Mouse (Mus musculus) liver, embryonic 13.5 days (tissue): ENCODE results near the gene Gm44973. TPM values are rescaled to one million over a fixed set of nuclear protein-coding genes. Genes with fewer than 3 reads are reported as not detected.
A peak's percentile ranks its signal among the peaks of the same experiment; 100 is the strongest.

Experiments
- ATAC-seq: fragments of 200-750 bp; cut with Nextera tagmentation; 2 replicates; pipeline ENCODE4 v1.8.0; 2017; ENCODE audit warnings: low read depth, mild to moderate bottlenecking, moderate number of reproducible peaks, moderate library complexity
- DNase-seq: peaks from one replicate; pipeline ENCODE4 v3.0.0; 2022
- H3K27ac ChIP-seq: fragments of 300-500 bp; sonication (generic); 2 replicates; pipeline ENCODE4 v1.5.1; 2015; ENCODE audit warnings: moderate library complexity, mild to moderate bottlenecking, inconsistent platforms
- H3K27me3 ChIP-seq: fragments of 300-500 bp; sonication (generic); 2 replicates; pipeline ENCODE4 v1.6.1; 2015; ENCODE audit warnings: mild to moderate bottlenecking, inconsistent platforms
- H3K36me3 ChIP-seq: fragments of 300-500 bp; sonication (generic); 2 replicates; pipeline ENCODE4 v1.6.1; 2015; ENCODE audit warnings: mild to moderate bottlenecking, inconsistent platforms
- H3K4me1 ChIP-seq: fragments of 300-500 bp; sonication (generic); replicated peaks from 2 replicates; pipeline ENCODE4 v1.6.1; 2015; ENCODE audit warnings: inconsistent platforms
- H3K4me2 ChIP-seq: fragments of 300-500 bp; sonication (generic); 2 replicates; pipeline ENCODE4 v1.6.1; 2015; ENCODE audit warnings: inconsistent platforms, mild to moderate bottlenecking, moderate library complexity
- H3K4me3 ChIP-seq: fragments of 300-500 bp; sonication (generic); replicated peaks from 2 replicates; pipeline ENCODE4 v1.5.1; 2015; ENCODE audit warnings: mild to moderate bottlenecking, inconsistent platforms
- H3K9ac ChIP-seq: fragments of 300-500 bp; sonication (generic); 2 replicates; pipeline ENCODE4 v1.6.1; 2015; ENCODE audit warnings: mild to moderate bottlenecking, inconsistent platforms
- H3K9me3 ChIP-seq: fragments of 300-500 bp; sonication (generic); replicated peaks from 2 replicates; pipeline ENCODE4 v1.6.1; 2016; ENCODE audit warnings: inconsistent platforms
- WGBS: fragments of 180-500 bp; shearing (Covaris S2); methylation state at CpG from one replicate; pipeline ENCODE4 v1.1.7; 2015; ENCODE audit not compliant: insufficient replicate concordance; 5-methylcytosine and 5-hydroxymethylcytosine counted together
- polyA plus RNA-seq: library from polyadenylated mRNA; unstranded; fragments of >200 nt; fragmentation: Nextera tagmentation; extraction: Ambion mirVana; gene quantifications from 2 replicates; pipeline ENCODE4 v1.2.1, GENCODE M21; 2015

Gm44973 gene
- polyA plus RNA-seq, 1 experiment from 2014 or later = 1.1 TPM

- Histone ChIP-seq H3K27me3 (peaks cover 100% of the 10 kb centered on the region), H3K9ac (no peak overlapping the region; the same call in 1 of the 2 replicates), H3K9me3 (no peaks in the 10 kb centered on the region), H3K36me3 (no peaks in the 10 kb centered on the region), H3K27ac (no peak overlapping the region), H3K4me2 (peak overlapping the region; percentile 71), H3K4me1 (peaks cover 32% of the 10 kb centered on the region), H3K4me3 (peak overlapping the region; percentile 63)
- no peak for ATAC-seq
- 12% methylated on average over 32 of the region's 32 CpGs for WGBS
- no peak for DNase-seq
These were observed 38.3 kb downstream of the Gm44973 start for GRCm38 (mm10) chr7:5053456-5054179.

GRCm38 (mm10) chr7:5056651-5057263 lies 41.5 kb downstream of the Gm44973 start:
- DNase-seq (no peak), ATAC-seq (no peak)
- H3K27me3 ChIP-seq = peaks cover 78% of the 10 kb centered on the region
- H3K4me3 ChIP-seq = peak overlapping the region; percentile 40
- peaks cover 44% of the 10 kb centered on the region for H3K4me1 ChIP-seq
- WGBS = 5% methylated on average over 49 of the region's 55 CpGs
- H3K9ac ChIP-seq = no peak overlapping the region
- H3K9me3 ChIP-seq = no peaks in the 10 kb centered on the region
- H3K27ac ChIP-seq = no peak overlapping the region
- H3K36me3 ChIP-seq = no peaks in the 10 kb centered on the region
- H3K4me2 ChIP-seq = peak overlapping the region; percentile 55

- peaks cover 37% of the 10 kb centered on the region for H3K4me1 ChIP-seq
- H3K27me3 ChIP-seq = peaks cover 72% of the 10 kb centered on the region
- no peak overlapping the region for H3K27ac ChIP-seq
- H3K36me3 ChIP-seq = no peaks in the 10 kb centered on the region
- no peak overlapping the region for H3K9ac ChIP-seq
- WGBS = 31% methylated on average over 8 of the region's 8 CpGs
- DNase-seq = no peak
- no peaks in the 10 kb centered on the region for H3K9me3 ChIP-seq
- peak overlapping the region; percentile 55 for H3K4me2 ChIP-seq
- no peak for ATAC-seq
- no peak overlapping the region; the same call in 1 of the 2 replicates for H3K4me3 ChIP-seq
These were observed 42.1 kb downstream of the Gm44973 start for GRCm38 (mm10) chr7:5057381-5057780.

- no peak for ATAC-seq
- DNase-seq = no peak
- H3K36me3 ChIP-seq = no peaks in the 10 kb centered on the region
- H3K4me2 ChIP-seq = no peak overlapping the region
- no peak overlapping the region for H3K4me3 ChIP-seq
- H3K9me3 ChIP-seq = no peaks in the 10 kb centered on the region
- 23% methylated on average over 11 of the region's 11 CpGs for WGBS
- no peak overlapping the region for H3K27ac ChIP-seq
- H3K4me1 ChIP-seq = peaks cover 34% of the 10 kb centered on the region
- H3K27me3 ChIP-seq = peaks cover 67% of the 10 kb centered on the region
- H3K9ac ChIP-seq = no peak overlapping the region
These were observed 42.5 kb downstream of the Gm44973 start for GRCm38 (mm10) chr7:5057804-5058203.

- no peak for ATAC-seq
- peaks cover 33% of the 10 kb centered on the region for H3K4me1 ChIP-seq
- H3K4me3 ChIP-seq = no peak overlapping the region
- no peaks in the 10 kb centered on the region; the same call in 1 of the 2 replicates for H3K36me3 ChIP-seq
- WGBS = 77% methylated on average over 1 of the region's 1 CpGs
- no peak overlapping the region for H3K27ac ChIP-seq
- no peak for DNase-seq
- H3K9me3 ChIP-seq = no peaks in the 10 kb centered on the region
- no peak overlapping the region for H3K4me2 ChIP-seq
- H3K9ac ChIP-seq = no peak overlapping the region
- H3K27me3 ChIP-seq = peaks cover 59% of the 10 kb centered on the region
These were observed 43.3 kb downstream of the Gm44973 start for GRCm38 (mm10) chr7:5058631-5059030.

- DNase-seq (no peak), ATAC-seq (no peak)
- Histone ChIP-seq H3K4me2 (peak overlapping the region; percentile 98), H3K9ac (peak overlapping the region; percentile 92; the same call in 1 of the 2 replicates), H3K4me3 (no peak overlapping the region), H3K4me1 (peaks cover 35% of the 10 kb centered on the region), H3K36me3 (peaks cover 4% of the 10 kb centered on the region; the same call in 1 of the 2 replicates), H3K9me3 (no peaks in the 10 kb centered on the region), H3K27ac (no peak overlapping the region), H3K27me3 (peaks cover 51% of the 10 kb centered on the region)
- WGBS = 81% methylated on average over 12 of the region's 12 CpGs
These were observed 44.1 kb downstream of the Gm44973 start for GRCm38 (mm10) chr7:5059421-5059820.

GRCm38 (mm10) chr7:5060239-5060731 lies 45.0 kb downstream of the Gm44973 start:
- peak overlapping the region; percentile 92 for H3K9ac ChIP-seq
- peaks cover 5% of the 10 kb centered on the region; the same call in 1 of the 2 replicates for H3K36me3 ChIP-seq
- H3K9me3 ChIP-seq = no peaks in the 10 kb centered on the region
- peaks cover 42% of the 10 kb centered on the region for H3K27me3 ChIP-seq
- 3% methylated on average over 27 of the region's 27 CpGs for WGBS
- ATAC-seq (no peak), DNase-seq (peak; percentile 76)
- peak overlapping the region; percentile 98 for H3K4me2 ChIP-seq
- peak overlapping the region; percentile 99 for H3K27ac ChIP-seq
- peaks cover 42% of the 10 kb centered on the region for H3K4me1 ChIP-seq
- H3K4me3 ChIP-seq = peak overlapping the region; percentile 82

- Histone ChIP-seq H3K27me3 (peaks cover 34% of the 10 kb centered on the region), H3K4me3 (peak overlapping the region; percentile 82), H3K27ac (peak overlapping the region; percentile 99), H3K9ac (peak overlapping the region; percentile 92), H3K9me3 (no peaks in the 10 kb centered on the region), H3K4me2 (peak overlapping the region; percentile 98), H3K36me3 (peaks cover 14% of the 10 kb centered on the region), H3K4me1 (peaks cover 50% of the 10 kb centered on the region)
- DNase-seq (peak; percentile 94), ATAC-seq (peak; percentile 83)
- WGBS = under 1% methylated on average over 60 of the region's 60 CpGs
These were observed 45.9 kb downstream of the Gm44973 start for GRCm38 (mm10) chr7:5060944-5061773.

- under 1% methylated on average over 65 of the region's 65 CpGs for WGBS
- H3K9me3 ChIP-seq = no peaks in the 10 kb centered on the region
- DNase-seq (peak; percentile 88), ATAC-seq (peak; percentile 78)
- H3K27me3 ChIP-seq = peaks cover 27% of the 10 kb centered on the region
- H3K27ac ChIP-seq = peak within 1 kb of the TSS; percentile 99
- peaks cover 21% of the 10 kb centered on the region for H3K36me3 ChIP-seq
- peak within 1 kb of the TSS; percentile 92 for H3K9ac ChIP-seq
- peak within 1 kb of the TSS; percentile 82 for H3K4me3 ChIP-seq
- peak within 1 kb of the TSS; percentile 98 for H3K4me2 ChIP-seq
- H3K4me1 ChIP-seq = peaks cover 56% of the 10 kb centered on the region
These were observed 46.6 kb downstream of the Gm44973 start, which contains the start of gene U2af2 for GRCm38 (mm10) chr7:5061774-5062359. Gene U2af2, plus strand, starts transcription at chr7:5062143.

- Histone ChIP-seq H3K4me1 (peaks cover 59% of the 10 kb centered on the region), H3K27ac (peak overlapping the region; percentile 99), H3K9me3 (no peaks in the 10 kb centered on the region), H3K4me3 (peak overlapping the region; percentile 82), H3K4me2 (peak overlapping the region; percentile 98), H3K27me3 (peaks cover 21% of the 10 kb centered on the region), H3K9ac (peak overlapping the region; percentile 92), H3K36me3 (peaks cover 27% of the 10 kb centered on the region)
- ATAC-seq (peak; percentile 63), DNase-seq (no peak)
- WGBS = under 1% methylated on average over 51 of the region's 51 CpGs
These were observed 47.2 kb downstream of the Gm44973 start for GRCm38 (mm10) chr7:5062360-5063001.
